Mouse (Mus musculus): Measurements from ENCODE around the gene Rbmx.

DNA sequence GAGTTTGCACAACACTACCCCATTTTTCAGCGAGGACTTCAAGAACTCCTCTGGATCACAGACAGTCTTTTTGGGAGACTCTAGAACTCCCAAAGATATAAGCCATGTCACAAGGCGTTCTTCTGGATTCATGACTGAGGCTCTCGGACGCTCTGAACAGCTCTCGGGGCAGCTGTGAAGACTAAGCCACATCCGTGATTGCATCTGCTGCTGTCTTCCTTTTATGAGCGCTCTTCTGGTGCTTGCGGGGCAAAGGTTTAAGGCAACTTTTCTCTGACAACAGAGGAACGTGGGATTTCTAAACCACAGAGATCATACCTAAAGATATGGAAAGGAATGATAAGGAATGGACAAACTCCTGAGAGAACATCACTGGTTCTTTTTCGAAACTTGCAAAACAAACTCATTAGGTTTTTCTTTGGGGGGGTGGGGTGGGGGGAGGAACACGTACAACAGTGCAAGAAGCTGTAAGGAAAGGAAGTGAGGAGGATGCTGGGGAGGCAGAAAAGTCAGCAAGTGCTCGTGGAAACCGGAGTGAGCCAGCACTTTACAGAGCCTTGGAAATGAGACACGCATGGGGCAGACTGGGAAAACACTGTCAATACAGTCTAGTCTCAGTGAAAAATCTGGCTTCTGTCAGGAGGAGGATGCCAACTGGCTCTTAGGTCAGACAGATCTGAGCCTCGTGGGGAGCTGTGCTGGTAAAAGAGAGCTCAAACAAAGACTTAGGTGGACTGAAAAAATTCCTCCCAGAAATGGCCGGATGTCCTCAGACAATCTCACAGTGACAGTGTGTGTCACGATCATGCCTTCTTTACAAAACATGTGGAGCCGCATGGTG is 54.2 kb downstream of the Rbmx start, which contains the start of gene Arhgef6:
- TF ChIP-seq CTCF (IDR thresholded peaks at IDR 0.05; ENCODE audit: control insufficient read depth, insufficient read depth, low read length) (no peak), POLR2A (IDR thresholded peaks at IDR 0.05; ENCODE audit: borderline replicate concordance, control insufficient read depth, low read depth, low read length) (no peak)

Measured in bone marrow, adult 2 months (tissue).